Mouse (Mus musculus): ENCODE data around the gene Osbpl8. TPM values are rescaled to one million over a fixed set of nuclear protein-coding genes. Genes with fewer than 3 reads are reported as not detected.

Gene Osbpl8
- polyA plus RNA-seq, 1 experiment: 16.4 TPM

DNA sequence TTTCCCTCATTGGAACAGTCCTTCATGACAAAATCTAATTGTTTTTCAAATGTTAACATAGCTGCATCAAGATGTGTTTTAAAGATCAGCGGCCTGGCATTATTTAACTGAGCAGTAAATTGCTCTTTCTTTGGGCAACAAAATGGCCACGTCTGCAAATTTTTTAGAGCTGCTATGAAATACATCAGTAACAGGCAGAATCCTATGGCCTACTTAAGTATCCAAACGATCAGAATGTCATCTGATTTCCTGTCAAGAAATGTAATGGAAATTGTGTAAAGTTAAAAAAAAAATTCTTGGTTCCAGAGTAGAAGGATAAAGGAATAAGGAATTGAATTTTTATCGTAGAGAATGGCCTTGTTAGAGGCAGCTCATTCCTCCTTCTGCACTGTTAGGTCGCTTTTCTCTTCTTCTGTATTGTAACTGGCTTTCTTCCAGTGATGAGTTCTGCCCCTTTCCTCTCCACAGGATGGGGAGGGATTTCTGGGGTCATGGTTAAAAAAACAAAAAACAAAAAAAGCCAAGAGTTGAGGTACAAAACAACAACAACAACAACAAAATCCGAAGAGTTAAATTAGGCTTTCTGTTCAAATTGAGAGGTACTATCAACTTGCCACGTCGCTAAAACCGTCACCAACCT is 831 bp upstream of the Osbpl8 start:
- no peak overlapping the region for H3K27ac ChIP-seq (ENCODE audit: insufficient read depth, low read length)
- no peaks in the 10 kb centered on the region for H3K9me3 ChIP-seq (replicated peaks; ENCODE audit: control insufficient read depth, insufficient read depth, low read length, poor library complexity, severe bottlenecking)
- no peak overlapping the region for H3K4me3 ChIP-seq (ENCODE audit: low read depth, low read length)
- TF ChIP-seq EP300 (IDR thresholded peaks at IDR 0.05; ENCODE audit: insufficient read depth, low read depth, low read length) (no peak), POLR2A (IDR thresholded peaks at IDR 0.05; ENCODE audit: insufficient read depth, low read length) (no peak), CTCF (IDR thresholded peaks at IDR 0.05; ENCODE audit: low read depth, low read length) (no peak)
- H3K9ac ChIP-seq (ENCODE audit: low read depth, poor library complexity, severe bottlenecking): peak overlapping the region; percentile 17; the same call in 1 of the 2 replicates
- H3K36me3 ChIP-seq (ENCODE audit: control insufficient read depth, insufficient read depth, low read length, poor library complexity, severe bottlenecking): no peaks in the 10 kb centered on the region
- no peaks in the 10 kb centered on the region for H3K4me1 ChIP-seq (ENCODE audit: control insufficient read depth, insufficient read depth, low read length)
- H3K27me3 ChIP-seq (ENCODE audit: control insufficient read depth, insufficient read depth, low read length, poor library complexity, severe bottlenecking): no peaks in the 10 kb centered on the region

DNA sequence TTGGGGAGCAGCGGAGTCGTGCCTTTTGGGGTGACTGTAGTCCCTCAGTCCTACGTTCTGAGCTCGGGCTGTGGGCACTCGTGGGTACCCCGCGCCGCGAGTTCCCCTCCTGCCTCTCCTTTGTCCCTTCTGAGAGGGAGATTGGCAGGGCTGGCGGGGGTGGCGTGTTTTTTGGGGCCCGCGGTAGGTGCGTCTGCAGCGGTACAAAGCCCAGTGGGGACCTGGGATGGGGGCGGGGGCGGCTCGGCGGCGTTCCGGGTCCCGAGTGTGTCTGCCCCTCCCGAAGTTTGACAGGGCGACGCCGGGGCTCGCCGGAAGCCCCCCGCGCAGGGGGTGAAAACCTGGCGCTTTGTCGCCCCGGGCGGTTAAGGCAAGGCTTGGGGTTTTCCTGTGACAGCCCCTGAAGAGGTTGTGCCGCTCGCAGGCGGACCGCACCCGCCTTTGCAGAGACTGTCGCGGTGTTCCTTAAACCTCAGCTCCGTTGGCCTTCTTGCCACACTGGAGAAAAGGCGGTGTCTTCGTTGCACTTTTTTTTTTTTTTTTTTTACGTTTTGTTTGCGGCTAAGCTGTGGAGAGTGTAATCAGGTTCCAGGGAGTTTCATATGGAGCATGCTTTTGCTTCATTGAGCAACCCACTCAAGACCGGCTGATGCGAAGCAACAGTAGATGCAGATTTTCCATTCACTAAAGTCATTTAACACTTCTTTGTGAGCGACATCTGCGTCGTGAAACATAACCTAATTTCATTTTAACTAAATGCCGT is 848 bp downstream of the Osbpl8 start:
- no peaks in the 10 kb centered on the region for H3K4me1 ChIP-seq (ENCODE audit: control insufficient read depth, insufficient read depth, low read length)
- H3K27ac ChIP-seq (ENCODE audit: insufficient read depth, low read length): no peak overlapping the region
- H3K4me3 ChIP-seq (ENCODE audit: low read depth, low read length): peak overlapping the region; percentile 81
- no peaks in the 10 kb centered on the region for H3K9me3 ChIP-seq (replicated peaks; ENCODE audit: control insufficient read depth, insufficient read depth, low read length, poor library complexity, severe bottlenecking)
- TF ChIP-seq POLR2A (IDR thresholded peaks at IDR 0.05; ENCODE audit: insufficient read depth, low read length) (no peak), EP300 (IDR thresholded peaks at IDR 0.05; ENCODE audit: insufficient read depth, low read depth, low read length) (no peak), CTCF (IDR thresholded peaks at IDR 0.05; ENCODE audit: low read depth, low read length) (no peak)
- H3K9ac ChIP-seq (ENCODE audit: low read depth, poor library complexity, severe bottlenecking): peak overlapping the region; percentile 85
- no peaks in the 10 kb centered on the region for H3K36me3 ChIP-seq (ENCODE audit: control insufficient read depth, insufficient read depth, low read length, poor library complexity, severe bottlenecking)
- H3K27me3 ChIP-seq (ENCODE audit: control insufficient read depth, insufficient read depth, low read length, poor library complexity, severe bottlenecking): no peaks in the 10 kb centered on the region

DNA sequence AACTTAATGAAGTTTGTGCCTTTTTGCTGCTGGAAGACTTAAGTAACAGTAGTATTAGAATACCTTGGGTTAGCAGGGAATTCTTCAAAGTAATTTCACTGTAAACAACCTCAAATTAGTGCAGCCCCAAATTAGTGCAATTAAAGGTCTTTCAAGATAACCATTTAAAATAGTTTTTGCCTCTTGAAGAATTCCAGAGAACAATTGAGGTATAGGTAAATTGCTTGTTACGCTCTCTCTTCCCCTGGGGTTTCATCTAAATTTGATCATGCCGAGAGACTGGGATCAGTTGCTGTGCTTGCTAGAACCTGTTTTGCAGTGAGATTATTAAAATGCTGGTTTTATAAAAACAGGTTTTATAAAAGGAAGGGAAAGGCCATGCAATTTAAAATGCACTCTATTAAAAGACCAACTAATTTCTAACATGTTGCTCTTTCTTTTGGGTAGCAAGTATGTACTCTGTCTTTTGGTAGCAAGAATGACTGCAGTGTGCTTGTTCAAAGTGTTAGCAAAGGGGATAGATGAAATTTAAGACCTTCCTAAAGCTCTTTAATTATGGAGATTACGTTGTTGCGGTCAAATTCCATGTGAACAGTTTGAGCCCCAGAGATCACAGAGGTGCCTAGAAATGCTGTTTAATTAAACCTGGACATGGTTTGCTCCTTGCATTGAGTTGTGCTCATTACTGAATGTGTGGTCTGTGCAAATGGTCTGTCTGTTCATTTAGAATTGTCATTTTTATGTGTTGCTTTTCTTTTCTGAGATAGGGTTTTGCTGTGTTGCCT is 1.7 kb downstream of the Osbpl8 start:
- H3K27ac ChIP-seq (ENCODE audit: insufficient read depth, low read length): no peak overlapping the region
- H3K27me3 ChIP-seq (ENCODE audit: control insufficient read depth, insufficient read depth, low read length, poor library complexity, severe bottlenecking): no peaks in the 10 kb centered on the region
- H3K36me3 ChIP-seq (ENCODE audit: control insufficient read depth, insufficient read depth, low read length, poor library complexity, severe bottlenecking): no peaks in the 10 kb centered on the region
- H3K9me3 ChIP-seq (replicated peaks; ENCODE audit: control insufficient read depth, insufficient read depth, low read length, poor library complexity, severe bottlenecking): no peaks in the 10 kb centered on the region
- H3K9ac ChIP-seq (ENCODE audit: low read depth, poor library complexity, severe bottlenecking): no peak overlapping the region
- TF ChIP-seq POLR2A (IDR thresholded peaks at IDR 0.05; ENCODE audit: insufficient read depth, low read length) (no peak), EP300 (IDR thresholded peaks at IDR 0.05; ENCODE audit: insufficient read depth, low read depth, low read length) (no peak), CTCF (IDR thresholded peaks at IDR 0.05; ENCODE audit: low read depth, low read length) (no peak)
- no peak overlapping the region for H3K4me3 ChIP-seq (ENCODE audit: low read depth, low read length)
- H3K4me1 ChIP-seq (ENCODE audit: control insufficient read depth, insufficient read depth, low read length): no peaks in the 10 kb centered on the region

DNA sequence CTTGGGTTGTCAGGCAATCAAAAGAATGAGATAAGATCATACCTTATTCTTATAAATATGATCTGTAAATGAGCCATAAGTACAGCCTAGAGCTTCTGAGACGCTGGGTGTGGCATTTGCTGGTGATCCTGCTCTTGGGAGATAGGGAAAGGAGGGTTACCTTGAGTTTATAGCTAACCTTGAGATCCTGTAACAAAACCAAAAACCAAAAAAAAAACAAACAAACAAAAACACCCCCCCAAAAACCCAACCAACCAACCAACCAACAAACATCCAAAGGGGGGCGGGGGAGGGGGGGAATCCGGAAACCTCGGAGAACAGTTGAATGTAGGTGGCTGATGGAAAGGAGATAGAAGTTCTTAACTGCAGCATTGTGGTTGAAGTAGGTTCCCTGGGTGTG is 2.9 kb downstream of the Osbpl8 start:
- Histone ChIP-seq H3K27me3 (ENCODE audit: control insufficient read depth, insufficient read depth, low read length, poor library complexity, severe bottlenecking) (no peaks in the 10 kb centered on the region), H3K27ac (ENCODE audit: insufficient read depth, low read length) (no peak overlapping the region), H3K9me3 (replicated peaks; ENCODE audit: control insufficient read depth, insufficient read depth, low read length, poor library complexity, severe bottlenecking) (no peaks in the 10 kb centered on the region), H3K9ac (ENCODE audit: low read depth, poor library complexity, severe bottlenecking) (no peak overlapping the region), H3K36me3 (ENCODE audit: control insufficient read depth, insufficient read depth, low read length, poor library complexity, severe bottlenecking) (no peaks in the 10 kb centered on the region), H3K4me3 (ENCODE audit: low read depth, low read length) (no peak overlapping the region), H3K4me1 (ENCODE audit: control insufficient read depth, insufficient read depth, low read length) (no peaks in the 10 kb centered on the region)
- TF ChIP-seq EP300 (IDR thresholded peaks at IDR 0.05; ENCODE audit: insufficient read depth, low read depth, low read length) (no peak), CTCF (IDR thresholded peaks at IDR 0.05; ENCODE audit: low read depth, low read length) (no peak), POLR2A (IDR thresholded peaks at IDR 0.05; ENCODE audit: insufficient read depth, low read length) (no peak)

- Histone ChIP-seq H3K36me3 (ENCODE audit: control insufficient read depth, insufficient read depth, low read length, poor library complexity, severe bottlenecking) (no peaks in the 10 kb centered on the region), H3K4me3 (ENCODE audit: low read depth, low read length) (no peak overlapping the region), H3K27ac (ENCODE audit: insufficient read depth, low read length) (no peak overlapping the region), H3K4me1 (ENCODE audit: control insufficient read depth, insufficient read depth, low read length) (no peaks in the 10 kb centered on the region), H3K9me3 (replicated peaks; ENCODE audit: control insufficient read depth, insufficient read depth, low read length, poor library complexity, severe bottlenecking) (no peaks in the 10 kb centered on the region), H3K9ac (ENCODE audit: low read depth, poor library complexity, severe bottlenecking) (no peak overlapping the region), H3K27me3 (ENCODE audit: control insufficient read depth, insufficient read depth, low read length, poor library complexity, severe bottlenecking) (no peaks in the 10 kb centered on the region)
- TF ChIP-seq EP300 (IDR thresholded peaks at IDR 0.05; ENCODE audit: insufficient read depth, low read depth, low read length) (no peak), POLR2A (IDR thresholded peaks at IDR 0.05; ENCODE audit: insufficient read depth, low read length) (no peak), CTCF (IDR thresholded peaks at IDR 0.05; ENCODE audit: low read depth, low read length) (no peak)
Measured at GRCm38 (mm10) chr10:111168305-111168704, 3.8 kb downstream of the Osbpl8 start.
